Mouse (Mus musculus): ENCODE measurements around the gene Nhlh1.

- TF ChIP-seq CTCF (IDR thresholded peaks at IDR 0.05; ENCODE audit: insufficient read depth, low read length) (no peak), POLR2A (IDR thresholded peaks at IDR 0.05; ENCODE audit: borderline replicate concordance, extremely low read depth, low read depth, low read length) (no peak)
Observed at GRCm38 (mm10) chr1:172016031-172016430, 41.3 kb downstream of the Nhlh1 start.
